Mouse (Mus musculus) neural tube, embryonic 14.5 days (tissue): ENCODE data around the gene Cubn. TPM values are rescaled to one million over a fixed set of nuclear protein-coding genes. Genes with fewer than 3 reads are reported as not detected.

Experiments used
- ATAC-seq: fragments of 200-750 bp; cut with Nextera tagmentation; 2 replicates; pipeline ENCODE4 v1.8.0; 2017; ENCODE audit warnings: low read depth, mild to moderate bottlenecking, moderate TSS enrichment, moderate library complexity
- H3K27ac ChIP-seq: fragments of 300-500 bp; sonication (generic); 2 replicates; pipeline ENCODE4 v1.5.1; 2014; ENCODE audit warnings: low read depth, mild to moderate bottlenecking, control low read depth, low read length, moderate library complexity, mixed read lengths
- H3K27me3 ChIP-seq: fragments of 300-500 bp; sonication (generic); 2 replicates; pipeline ENCODE4 v1.6.1; 2014; ENCODE audit warnings: low read length; ENCODE audit not compliant: control insufficient read depth, insufficient read depth
- H3K36me3 ChIP-seq: fragments of 300-500 bp; sonication (generic); 2 replicates; pipeline ENCODE4 v1.6.1; 2014; ENCODE audit warnings: low read length, mixed read lengths; ENCODE audit not compliant: control insufficient read depth, insufficient read depth
- H3K4me1 ChIP-seq: fragments of 300-500 bp; sonication (generic); 2 replicates; pipeline ENCODE4 v1.6.1; 2014; ENCODE audit warnings: low read length; ENCODE audit not compliant: control insufficient read depth, insufficient read depth
- H3K4me2 ChIP-seq: fragments of 300-500 bp; sonication (generic); 2 replicates; pipeline ENCODE4 v1.6.1; 2014; ENCODE audit warnings: mild to moderate bottlenecking, low read depth, low read length, control low read depth
- H3K4me3 ChIP-seq: fragments of 300-500 bp; sonication (generic); 2 replicates; pipeline ENCODE4 v1.5.1; 2014; ENCODE audit warnings: low read depth, low read length, control low read depth, mixed read lengths
- H3K9ac ChIP-seq: fragments of 300-500 bp; sonication (generic); replicated peaks from 2 replicates; pipeline ENCODE4 v1.6.1; 2014; ENCODE audit warnings: low read depth, mild to moderate bottlenecking, control low read depth, low read length, mixed read lengths
- H3K9me3 ChIP-seq: fragments of 300-500 bp; sonication (generic); 2 replicates; pipeline ENCODE4 v1.6.1; 2016; ENCODE audit warnings: low read length; ENCODE audit not compliant: control insufficient read depth
- WGBS: fragments of 180-500 bp; shearing (Covaris S2); extraction: QIAGEN DNeasy Blood & Tissue Kit; methylation state at CpG from one replicate; pipeline ENCODE4 v1.1.7; 2014; 5-methylcytosine and 5-hydroxymethylcytosine counted together
- polyA plus RNA-seq: library from polyadenylated mRNA; unstranded; fragments of >200 nt; fragmentation: Nextera tagmentation; extraction: Ambion mirVana; gene quantifications from 2 replicates; pipeline ENCODE4 v1.2.1, GENCODE M21; 2014

Cubn gene
- polyA plus RNA-seq, 1 experiment from 2014 or later = 0.63 TPM

DNA sequence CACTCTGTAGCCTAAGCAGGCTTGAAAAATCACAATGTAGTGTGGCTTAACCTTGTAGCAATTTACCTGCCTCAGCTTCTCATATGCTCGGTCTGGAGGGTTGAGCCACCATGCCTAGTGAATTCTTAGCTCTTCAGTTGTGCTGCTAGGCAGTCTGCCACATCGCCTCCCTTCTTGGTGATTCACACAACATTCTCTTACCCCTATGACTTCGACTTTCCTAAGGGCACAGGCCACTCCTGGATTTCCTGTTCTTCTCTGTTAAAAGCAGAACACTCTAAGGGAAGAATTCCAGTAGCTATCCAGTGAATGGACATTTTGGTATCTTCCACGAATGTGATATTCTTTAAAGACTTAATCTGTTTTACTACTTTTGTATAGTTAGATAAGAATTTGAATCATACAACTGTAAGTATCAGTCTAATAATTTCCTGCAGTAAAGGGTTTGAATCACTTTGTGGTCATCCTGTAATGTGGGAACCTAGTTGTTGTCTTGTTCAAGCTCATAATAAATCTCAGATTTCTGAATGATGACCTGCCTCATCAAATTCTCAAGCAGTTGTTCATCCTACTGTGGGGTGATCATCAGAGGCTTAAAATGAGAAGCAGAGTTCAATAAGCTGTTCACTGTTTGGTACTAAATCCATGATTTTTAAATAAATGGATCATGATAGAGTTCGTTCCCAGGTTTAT is 86.5 kb downstream of the Cubn start:
- no peak overlapping the region for H3K27ac ChIP-seq
- no peak overlapping the region for H3K9ac ChIP-seq
- no peak for ATAC-seq
- H3K27me3 ChIP-seq = no peaks in the 10 kb centered on the region
- no peak overlapping the region for H3K4me2 ChIP-seq
- H3K4me1 ChIP-seq = 0 out of 2 replicates have a peak, but pooled peaks cover 4% of the 10 kb centered on the region
- H3K36me3 ChIP-seq = no peaks in the 10 kb centered on the region
- no peaks in the 10 kb centered on the region for H3K9me3 ChIP-seq
- H3K4me3 ChIP-seq = no peak overlapping the region
- 89% methylated on average over 5 of the region's 5 CpGs for WGBS

DNA sequence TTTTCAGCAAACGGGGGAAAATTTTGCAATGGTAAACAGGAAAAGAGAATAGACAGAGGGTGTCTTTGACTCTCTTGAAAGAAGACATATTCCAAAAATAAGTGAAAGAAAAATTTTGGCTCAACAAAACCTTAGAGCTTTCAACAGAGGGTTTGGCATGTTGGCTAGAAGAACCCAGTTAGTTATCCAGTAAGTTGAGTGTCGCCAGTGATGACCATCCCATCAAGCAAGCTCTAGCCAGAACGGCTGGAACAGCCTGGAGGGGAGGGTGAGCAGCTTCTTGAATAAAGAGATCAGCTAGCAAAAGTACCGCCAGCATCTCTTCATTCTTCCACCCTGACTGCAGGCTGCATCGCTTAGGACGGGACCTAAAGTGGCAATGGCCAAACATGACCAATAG is 90.8 kb downstream of the Cubn start:
- Histone ChIP-seq H3K27ac (no peak overlapping the region), H3K4me3 (no peak overlapping the region), H3K36me3 (no peaks in the 10 kb centered on the region), H3K4me1 (no peaks in the 10 kb centered on the region), H3K27me3 (no peaks in the 10 kb centered on the region), H3K9me3 (no peaks in the 10 kb centered on the region), H3K4me2 (no peak overlapping the region), H3K9ac (no peak overlapping the region)
- 88% methylated on average over 6 of the region's 6 CpGs for WGBS
- no peak for ATAC-seq

DNA sequence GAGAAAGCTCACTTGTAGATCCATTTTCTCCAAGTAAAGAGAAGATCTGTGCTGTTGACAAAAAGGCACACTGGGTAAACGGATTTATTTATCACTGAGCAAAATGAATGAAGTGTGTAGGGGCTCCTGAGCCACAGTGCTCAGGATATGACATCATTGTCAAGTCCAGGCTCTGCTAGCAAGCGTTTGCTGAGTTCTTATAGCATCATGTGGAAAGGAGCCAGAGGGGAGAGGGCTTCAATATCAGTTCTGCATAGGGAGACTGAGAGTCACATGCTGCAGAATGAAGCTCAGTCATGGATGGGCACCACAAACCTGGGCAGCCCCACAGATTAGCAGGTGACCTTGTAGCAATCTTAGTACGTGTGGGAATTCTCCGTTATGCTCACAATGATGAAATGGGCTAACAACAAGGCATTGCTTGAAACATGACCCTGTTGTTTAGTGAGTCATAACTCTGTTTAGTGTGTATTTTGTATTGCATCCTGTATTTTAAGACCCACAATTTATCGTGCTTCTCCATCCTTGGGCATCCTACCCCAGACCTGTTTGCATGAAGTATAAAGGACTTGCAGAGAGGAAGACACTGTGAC is 92.0 kb downstream of the Cubn start:
- 56% methylated on average over 5 of the region's 5 CpGs for WGBS
- H3K4me2 ChIP-seq = no peak overlapping the region
- no peaks in the 10 kb centered on the region for H3K27me3 ChIP-seq
- no peaks in the 10 kb centered on the region for H3K36me3 ChIP-seq
- no peak overlapping the region for H3K27ac ChIP-seq
- no peak overlapping the region for H3K9ac ChIP-seq
- no peak overlapping the region for H3K4me3 ChIP-seq
- H3K4me1 ChIP-seq = no peaks in the 10 kb centered on the region
- ATAC-seq = peak; percentile 39; the same call in 1 of the 2 replicates
- no peaks in the 10 kb centered on the region for H3K9me3 ChIP-seq

DNA sequence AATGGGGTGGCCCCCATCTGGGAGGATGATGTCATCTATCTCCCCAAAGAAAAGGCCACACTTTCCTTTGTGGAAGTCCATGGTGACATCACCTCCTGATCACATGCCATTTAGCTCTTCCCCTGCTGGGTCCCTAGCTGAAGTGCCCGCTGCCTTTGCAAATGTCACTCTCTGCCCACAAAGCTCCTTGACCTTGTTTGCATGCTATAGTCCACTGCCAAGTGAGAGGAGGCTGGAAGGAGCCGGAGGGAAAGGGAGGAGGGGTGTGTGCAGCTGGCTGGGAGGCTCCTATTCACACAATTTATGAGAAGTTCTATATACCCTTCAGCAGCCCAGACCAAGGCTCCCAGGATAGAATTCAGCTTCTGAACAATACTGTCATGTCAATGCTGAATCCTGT is 92.7 kb downstream of the Cubn start:
- Histone ChIP-seq H3K36me3 (no peaks in the 10 kb centered on the region), H3K4me3 (no peak overlapping the region), H3K27ac (no peak overlapping the region), H3K4me1 (no peaks in the 10 kb centered on the region), H3K27me3 (no peaks in the 10 kb centered on the region), H3K9me3 (no peaks in the 10 kb centered on the region), H3K9ac (no peak overlapping the region), H3K4me2 (no peak overlapping the region)
- WGBS = 3% methylated on average over 2 of the region's 2 CpGs
- ATAC-seq = peak; percentile 86

DNA sequence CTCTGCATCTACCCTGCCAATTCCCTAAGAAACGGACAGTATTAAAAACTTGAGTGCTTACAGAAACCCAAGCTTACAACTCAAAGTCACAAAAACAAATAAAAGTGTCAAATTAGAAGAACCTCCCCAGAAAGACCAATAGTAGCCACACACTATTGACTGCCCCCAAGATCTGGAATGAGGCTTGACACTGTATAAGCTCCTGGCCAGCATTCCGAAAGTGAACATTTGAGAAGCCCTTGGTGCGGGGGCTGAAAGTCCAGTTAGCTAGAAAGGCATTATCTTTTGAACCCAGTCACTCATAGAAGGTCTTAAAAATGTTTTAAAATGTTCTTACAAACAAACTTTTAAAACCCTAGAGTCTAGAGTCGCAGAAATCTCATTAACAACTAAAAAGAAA is 93.1 kb downstream of the Cubn start:
- Histone ChIP-seq H3K4me2 (no peak overlapping the region), H3K4me3 (no peak overlapping the region), H3K36me3 (no peaks in the 10 kb centered on the region), H3K9ac (no peak overlapping the region), H3K4me1 (no peaks in the 10 kb centered on the region), H3K27ac (no peak overlapping the region), H3K9me3 (no peaks in the 10 kb centered on the region), H3K27me3 (no peaks in the 10 kb centered on the region)
- 32% methylated on average over 4 of the region's 4 CpGs for WGBS
- ATAC-seq = peak; percentile 31; the same call in 1 of the 2 replicates

DNA sequence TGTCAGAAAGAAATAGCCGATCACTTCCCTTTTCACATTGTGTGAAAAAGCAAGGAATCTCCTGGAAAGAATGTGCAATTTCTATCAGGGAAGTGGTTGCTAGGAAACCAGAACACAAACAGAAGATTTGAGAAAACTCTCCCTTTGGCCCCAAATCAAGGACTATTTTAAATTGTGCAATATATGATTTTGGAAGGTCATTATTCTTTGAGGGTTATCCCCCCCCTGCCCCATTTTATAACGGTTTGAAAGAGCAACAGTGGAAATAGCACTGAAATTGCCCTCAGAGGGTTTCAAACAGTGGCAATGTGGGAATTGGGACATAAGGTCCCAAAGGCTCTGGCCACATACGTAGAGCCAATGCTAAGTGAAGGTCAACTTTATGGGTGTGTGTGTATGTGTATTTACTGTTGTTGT is 95.5 kb downstream of the Cubn start:
- no peak overlapping the region for H3K27ac ChIP-seq
- no peaks in the 10 kb centered on the region for H3K4me1 ChIP-seq
- no peaks in the 10 kb centered on the region for H3K27me3 ChIP-seq
- H3K9me3 ChIP-seq = no peaks in the 10 kb centered on the region
- H3K4me2 ChIP-seq = no peak overlapping the region
- H3K36me3 ChIP-seq = no peaks in the 10 kb centered on the region
- H3K4me3 ChIP-seq = no peak overlapping the region
- no peak overlapping the region for H3K9ac ChIP-seq
- 21% methylated on average over 3 of the region's 3 CpGs for WGBS
- no peak for ATAC-seq

DNA sequence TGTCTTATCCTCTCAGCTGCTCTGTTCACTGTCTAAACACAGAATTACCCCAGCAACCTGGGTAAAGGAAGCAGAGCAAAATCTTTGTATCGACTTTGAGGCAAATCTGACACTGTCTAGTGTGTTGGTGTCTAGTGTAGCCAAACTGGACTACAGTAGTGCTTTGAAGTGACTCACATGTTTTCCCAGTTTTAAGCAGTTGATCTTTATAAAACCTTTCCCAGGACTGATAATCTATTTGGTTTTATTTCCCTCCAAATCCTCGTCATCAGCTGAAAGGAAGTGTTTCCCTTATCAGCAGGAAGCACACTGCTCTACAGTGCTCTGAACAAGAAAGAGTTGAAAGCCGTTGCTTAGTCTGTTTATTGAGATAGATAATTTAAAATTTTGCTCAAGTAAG is 100.6 kb downstream of the Cubn start:
- H3K27ac ChIP-seq = no peak overlapping the region
- H3K4me1 ChIP-seq = no peaks in the 10 kb centered on the region
- ATAC-seq = no peak
- H3K4me3 ChIP-seq = no peak overlapping the region
- no peaks in the 10 kb centered on the region for H3K27me3 ChIP-seq
- H3K4me2 ChIP-seq = no peak overlapping the region
- 67% methylated on average over 3 of the region's 3 CpGs for WGBS
- H3K9me3 ChIP-seq = no peaks in the 10 kb centered on the region
- H3K36me3 ChIP-seq = no peaks in the 10 kb centered on the region
- no peak overlapping the region for H3K9ac ChIP-seq

DNA sequence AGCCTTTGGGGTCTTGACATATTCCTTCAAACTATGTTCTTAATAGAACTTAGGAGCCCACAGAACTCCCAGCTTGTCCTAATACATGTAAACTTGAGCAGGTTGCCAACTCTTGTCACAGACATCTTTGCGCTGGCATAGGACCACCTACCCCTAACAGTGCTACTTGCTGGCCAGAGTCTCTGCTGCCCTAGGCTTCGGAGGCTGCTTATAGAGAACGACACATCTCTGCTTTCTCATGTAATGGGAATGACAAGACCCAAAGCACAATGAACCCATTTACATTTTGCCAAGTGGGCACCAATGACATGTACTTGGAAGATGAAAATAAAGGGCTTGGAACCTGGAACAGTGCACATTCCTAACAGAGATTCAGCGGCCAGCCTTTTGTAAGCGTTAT is 105.0 kb downstream of the Cubn start:
- no peak overlapping the region for H3K27ac ChIP-seq
- no peak for ATAC-seq
- peaks cover 4% of the 10 kb centered on the region for H3K4me1 ChIP-seq
- H3K9me3 ChIP-seq = no peaks in the 10 kb centered on the region
- H3K36me3 ChIP-seq = no peaks in the 10 kb centered on the region
- H3K27me3 ChIP-seq = no peaks in the 10 kb centered on the region
- H3K4me3 ChIP-seq = no peak overlapping the region
- H3K9ac ChIP-seq = no peak overlapping the region
- 90% methylated on average over 5 of the region's 5 CpGs for WGBS
- no peak overlapping the region for H3K4me2 ChIP-seq

DNA sequence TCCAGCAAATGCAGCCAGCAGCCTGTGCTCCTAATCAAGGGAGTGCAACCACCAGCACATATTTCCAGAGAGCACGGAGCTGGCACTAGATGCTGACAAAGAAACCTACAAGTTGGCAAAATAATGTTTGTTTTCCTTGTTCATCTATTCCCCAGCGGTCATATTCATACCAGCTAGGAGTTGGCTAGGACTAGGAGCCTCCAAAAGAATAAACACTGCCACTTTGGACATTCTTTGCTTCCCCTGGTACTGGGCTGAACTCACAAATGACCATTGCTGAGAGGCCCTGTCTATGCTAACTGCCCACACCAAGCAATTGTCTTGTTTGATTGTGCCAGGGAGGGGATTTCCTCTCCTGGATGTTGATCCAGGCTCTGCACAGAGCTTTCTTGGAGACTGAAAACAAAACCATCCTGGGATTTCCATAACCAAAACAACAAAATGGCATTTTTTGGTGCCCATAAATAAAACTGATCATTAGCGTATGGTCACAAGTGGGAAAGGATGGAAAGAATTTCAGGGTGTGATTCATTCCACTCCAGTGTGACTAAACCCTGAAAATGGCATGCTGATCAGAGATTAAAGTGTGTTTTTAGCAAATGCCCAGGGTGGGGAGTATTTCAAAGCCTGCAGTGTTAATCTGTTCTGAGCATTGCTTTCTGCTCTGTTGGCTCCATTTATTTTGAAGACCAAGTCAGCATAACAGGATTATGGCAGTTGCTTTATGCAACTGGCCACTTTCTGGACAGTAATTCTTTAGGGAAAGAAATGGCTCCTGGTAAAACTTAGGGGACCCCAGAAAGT is 105.9 kb downstream of the Cubn start:
- 0 out of 2 replicates have a peak, but pooled peaks have one; percentile 5 for ATAC-seq
- Histone ChIP-seq H3K9ac (no peak overlapping the region), H3K9me3 (no peaks in the 10 kb centered on the region), H3K36me3 (no peaks in the 10 kb centered on the region), H3K27me3 (no peaks in the 10 kb centered on the region), H3K4me3 (no peak overlapping the region), H3K4me2 (no peak overlapping the region), H3K27ac (peak overlapping the region; percentile 69), H3K4me1 (peaks cover 4% of the 10 kb centered on the region)
- WGBS = 58% methylated on average over 3 of the region's 3 CpGs
